Mouse (Mus musculus) megakaryocyte progenitor cell, adult 5-6 weeks (primary cell): ENCODE results near the gene Tmem236. TPM values are rescaled to one million over a fixed set of nuclear protein-coding genes. Genes with fewer than 3 reads are reported as not detected.

ENCODE experiments used
- ATAC-seq: replicated peaks from 2 replicates; pipeline ENCODE4 v1.8.0; 2016; ENCODE audit warnings: mild to moderate bottlenecking, moderate TSS enrichment, inconsistent platforms; ENCODE audit not compliant: poor library complexity
- total RNA-seq, 2 experiments: library from RNA; stranded (forward) in 1 of 2; stranded (reverse) in 1 of 2; fragments of 157-497, 149-512 nt in 1 of 2; fragments of 200-1000 nt in 1 of 2; gene quantifications; 2 replicates each; pipeline versions ENCODE4 v1.2.3 to v1.2.4; 2015 to 2017

The Tmem236 gene
- total RNA-seq (2015) (not detected in 2 replicates), total RNA-seq (2017) (0.10 and 0.12 TPM in 2 replicates)

DNA sequence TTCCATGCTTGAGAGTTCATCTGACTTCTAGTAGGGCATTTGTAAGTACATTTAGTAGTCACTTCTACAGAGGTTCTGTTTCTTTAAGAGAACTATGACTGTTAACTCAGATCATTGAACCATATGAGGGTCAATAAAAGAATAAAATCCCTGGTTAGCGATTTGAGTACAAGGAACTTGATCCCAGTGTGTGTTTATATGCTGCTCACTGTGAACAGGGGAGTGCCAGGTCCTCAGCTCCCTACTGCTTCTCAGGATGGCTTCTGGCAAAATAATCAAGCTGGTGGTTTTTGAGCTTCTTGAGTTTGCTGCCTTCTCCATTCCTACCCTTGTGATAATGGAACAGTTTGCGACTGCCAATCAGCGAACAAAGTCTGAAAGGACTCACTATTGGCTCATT is at the start of gene Tmem236:
Gene Tmem236, plus strand, starts transcription at position 190 of the 400 bp plus-strand sequence.
- ATAC-seq = no peak

DNA sequence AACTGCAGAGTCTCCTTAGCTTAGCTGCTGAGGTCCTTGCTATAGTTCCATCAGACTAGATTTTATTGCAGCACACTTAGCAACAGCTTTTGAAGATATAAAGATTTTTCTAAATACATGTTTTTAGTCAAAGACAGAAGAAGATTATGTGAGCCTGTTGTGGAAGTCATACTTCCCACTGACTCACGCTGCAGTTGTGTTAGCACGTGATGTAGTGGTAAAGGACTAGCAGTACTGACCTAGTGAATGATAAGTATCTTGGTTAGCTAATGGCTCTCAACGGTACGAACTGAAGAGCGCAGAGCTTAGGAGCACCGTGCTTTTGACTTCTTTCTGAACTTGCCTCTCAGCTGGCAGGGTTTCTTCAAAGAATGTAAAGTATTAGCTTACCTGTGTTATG is 47.9 kb upstream of the Tmem236 start:
- ATAC-seq = no peak

GRCm38 (mm10) chr2:14127629-14128028 is 46.7 kb upstream of the Tmem236 start:
- no peak for ATAC-seq

DNA sequence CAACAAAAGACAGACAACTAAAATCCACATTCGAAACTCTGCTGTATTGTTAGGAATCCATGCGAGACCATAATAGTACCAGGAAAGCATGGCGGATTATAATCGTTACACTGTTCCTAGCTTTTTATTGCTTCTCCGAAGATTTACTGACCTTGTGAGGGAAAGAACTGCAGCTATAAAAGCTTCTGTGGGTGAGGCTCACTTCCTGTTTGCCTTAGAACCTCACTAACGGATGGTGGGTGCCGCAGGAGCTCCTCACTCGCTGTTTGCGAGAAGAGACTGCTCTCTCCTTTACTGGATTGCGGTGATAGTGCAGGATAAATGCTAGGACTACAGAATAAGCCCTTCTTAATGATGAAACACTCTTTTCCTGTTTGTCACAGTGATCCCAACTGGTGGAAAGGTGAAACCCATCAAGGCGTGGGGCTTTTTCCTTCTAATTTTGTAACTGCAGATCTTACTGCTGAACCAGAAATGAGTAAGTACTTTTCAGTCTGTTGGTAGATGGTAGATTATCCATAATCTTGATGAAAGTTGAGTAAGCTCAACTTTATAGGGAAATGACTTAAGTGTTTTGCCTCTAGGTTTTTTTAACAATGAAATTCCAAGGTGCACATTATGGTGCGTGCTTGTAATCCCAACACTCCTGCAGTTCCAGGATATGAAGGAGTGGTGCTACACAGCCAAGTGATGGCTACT is 43.5 kb upstream of the Tmem236 start:
- peak; percentile 81 for ATAC-seq

- no peak for ATAC-seq
These were observed 41.6 kb upstream of the Tmem236 start for GRCm38 (mm10) chr2:14132468-14133326.

- ATAC-seq = no peak
These were observed 37.4 kb upstream of the Tmem236 start for GRCm38 (mm10) chr2:14136906-14137305.

DNA sequence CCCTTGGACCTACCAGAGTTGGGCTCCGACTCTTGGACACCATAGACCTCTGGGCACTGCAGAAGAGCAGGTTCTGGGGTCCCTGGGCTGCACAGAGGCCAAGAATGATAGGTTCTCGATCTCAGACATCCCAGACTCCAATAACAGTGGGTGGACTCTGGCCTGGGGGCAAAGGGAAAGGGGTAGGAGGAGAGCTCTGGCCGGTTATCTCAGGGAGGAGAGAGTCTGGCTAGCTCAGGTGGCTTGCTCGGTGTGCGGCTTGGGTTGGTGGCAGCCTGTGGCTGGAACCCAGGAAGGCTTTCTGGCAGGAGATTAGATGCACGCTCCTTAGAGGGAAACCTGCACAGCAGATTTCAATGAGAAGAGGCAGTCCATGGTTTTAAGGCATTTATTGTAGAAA is 34.7 kb upstream of the Tmem236 start:
- no peak for ATAC-seq

DNA sequence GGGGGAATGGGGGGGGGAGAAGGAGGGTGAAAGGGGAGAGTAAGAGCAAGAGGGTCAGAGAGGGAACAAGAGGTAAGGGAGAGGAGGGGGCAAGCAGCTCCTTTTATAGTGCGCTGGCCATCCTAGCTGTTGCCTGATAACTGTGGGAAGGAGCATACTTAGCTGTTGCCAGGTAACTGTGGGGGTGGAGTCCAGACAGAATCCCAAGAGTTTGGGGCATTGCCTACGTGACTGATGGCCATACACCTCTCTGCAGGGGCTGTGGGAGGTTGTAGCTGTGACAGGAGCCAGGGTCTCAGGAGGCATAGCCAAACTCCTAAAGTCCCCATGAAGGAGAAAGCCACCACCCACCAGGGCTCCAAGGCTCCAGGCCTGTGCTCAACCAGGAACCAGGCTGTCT is 34.3 kb upstream of the Tmem236 start:
- ATAC-seq = no peak

DNA sequence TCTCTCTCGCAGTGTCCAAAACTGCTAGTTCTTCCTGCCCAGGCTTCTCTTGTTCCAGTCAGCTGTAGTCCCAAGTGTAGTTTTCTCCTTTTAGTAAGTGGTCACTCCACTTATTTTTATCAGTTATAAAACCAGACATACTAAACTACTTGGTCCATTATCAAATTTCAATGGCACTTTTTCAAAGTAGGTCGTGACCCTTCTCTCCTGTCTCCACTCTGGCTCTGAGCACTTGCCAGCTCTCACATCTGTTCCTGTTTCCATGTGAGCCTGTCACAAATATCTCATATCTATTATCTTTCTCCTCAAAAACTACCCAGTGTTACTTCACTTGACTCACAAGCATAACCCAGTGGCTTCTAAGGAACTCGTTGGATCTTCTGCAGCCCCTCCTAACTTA is 29.0 kb upstream of the Tmem236 start:
- ATAC-seq = no peak

GRCm38 (mm10) chr2:14146913-14147312 is 27.4 kb upstream of the Tmem236 start:
- peak; percentile 74 for ATAC-seq

GRCm38 (mm10) chr2:14150829-14151228 is 23.5 kb upstream of the Tmem236 start:
- ATAC-seq = peak; percentile 28; the same call in 1 of the 2 replicates

- no peak for ATAC-seq
These were observed 22.5 kb upstream of the Tmem236 start for GRCm38 (mm10) chr2:14151854-14152253.

DNA sequence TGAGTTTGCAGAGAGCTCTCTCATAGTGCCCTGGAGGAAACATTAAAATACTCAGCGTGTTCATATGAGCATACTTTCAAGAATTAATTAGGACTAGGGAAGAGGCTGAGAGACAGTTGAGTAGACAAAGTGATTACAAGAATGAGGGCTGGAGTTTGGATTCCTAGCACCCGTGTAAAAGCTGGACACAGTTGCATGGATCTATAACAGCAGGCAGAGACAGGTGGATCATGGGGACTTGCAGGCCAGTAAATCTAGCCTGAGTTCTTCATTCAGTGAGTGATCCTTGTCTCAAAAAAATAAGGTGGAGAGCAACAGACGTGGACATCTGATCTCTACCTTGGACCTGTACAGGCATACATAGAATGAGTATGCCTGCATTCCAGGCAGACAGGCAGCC is 15.3 kb upstream of the Tmem236 start:
- no peak for ATAC-seq

- ATAC-seq = 0 out of 2 replicates have a peak, but pooled peaks have one; percentile 33
These were observed 14.6 kb upstream of the Tmem236 start for GRCm38 (mm10) chr2:14159756-14160155.

DNA sequence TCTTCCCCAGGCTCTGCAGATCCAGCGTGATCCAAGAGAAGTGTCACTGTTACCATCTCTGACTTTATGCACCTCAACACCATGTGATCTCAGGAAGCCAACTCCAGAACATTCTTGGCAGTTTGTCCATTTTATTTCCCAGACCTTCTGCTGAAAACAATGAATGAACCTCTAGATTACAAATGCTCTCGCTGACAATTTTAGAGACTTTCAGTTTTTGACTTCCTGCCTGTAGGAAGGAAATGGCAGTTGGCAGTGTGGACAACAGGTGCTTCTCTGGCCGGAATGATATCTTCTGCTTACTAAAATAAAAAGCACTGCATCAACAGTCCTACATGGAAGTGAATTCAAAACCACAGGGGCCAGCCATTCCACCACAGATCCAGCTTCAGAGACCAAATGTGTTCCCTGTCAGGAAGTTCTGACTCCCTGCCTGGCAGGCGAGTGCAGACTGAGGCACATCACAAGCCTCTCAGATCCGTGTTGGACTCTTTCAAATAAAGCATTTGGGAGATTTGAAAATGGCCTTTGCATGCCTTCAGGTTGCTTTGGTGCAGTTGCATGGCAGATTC is 9.8 kb upstream of the Tmem236 start:
- peak; percentile 27 for ATAC-seq

DNA sequence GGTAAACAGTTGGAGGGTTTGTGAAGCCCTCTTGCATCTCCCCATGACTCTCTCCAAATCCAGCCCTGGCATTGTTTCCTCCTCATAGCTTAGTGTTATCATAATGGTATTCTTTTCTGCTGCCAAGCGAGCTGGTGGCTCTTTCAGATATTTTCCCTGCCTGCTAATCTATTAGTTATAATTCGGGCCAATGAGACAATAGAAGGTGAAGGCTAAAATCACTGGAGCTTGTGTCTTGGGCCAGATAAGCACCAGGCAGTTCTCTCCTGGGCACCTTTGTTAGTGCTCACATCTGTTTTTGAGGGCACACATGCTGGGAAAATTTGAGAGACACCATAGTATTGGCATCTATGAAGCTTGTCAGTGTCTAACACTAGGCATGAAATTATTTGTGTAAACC is 9.3 kb upstream of the Tmem236 start:
- ATAC-seq = peak; percentile 59

- ATAC-seq = peak; percentile 82
These were observed 8.5 kb upstream of the Tmem236 start for GRCm38 (mm10) chr2:14165618-14166344.

- ATAC-seq = no peak
These were observed 6.6 kb upstream of the Tmem236 start for GRCm38 (mm10) chr2:14167721-14168120.

GRCm38 (mm10) chr2:14176460-14177193 is 2.3 kb downstream of the Tmem236 start:
- peak; percentile 46; the same call in 1 of the 2 replicates for ATAC-seq

- peak; percentile 46 for ATAC-seq
These were observed 10.1 kb downstream of the Tmem236 start for GRCm38 (mm10) chr2:14184375-14184774.
